29 mouse cellular contexts compared by ENCODE assay signal in genomic region chr11:76050509-76050908, GRCm38 (mm10). TPM values are rescaled to one million over a fixed set of nuclear protein-coding genes. Genes with fewer than 3 reads are reported as not detected.
"Had no signal": no experiment of that assay in that cellular context is flagged by ENCODE, and none has a peak within 500 bp of the region (broad histone marks: within the 10 kb centered on the region; RNA-seq: fewer than 3 reads in every experiment).

No protein-coding gene starts in this region.

- H3K4me1 ChIP-seq: heart, embryonic 15.5 days; kidney, embryonic 15.5 days; liver, embryonic 12.5 days had no signal

- H3K27me3 ChIP-seq: heart, embryonic 13.5 days; heart, embryonic 15.5 days; hindbrain, embryonic 13.5 days; hindbrain, embryonic 15.5 days; kidney, embryonic 15.5 days; limb, embryonic 13.5 days; limb, embryonic 15.5 days; liver, embryonic 12.5 days had no signal

- H3K4me3 ChIP-seq: gastrocnemius, adult 2 months; heart, adult 2 months; heart, embryonic 13.5 days; heart, embryonic 15.5 days; hindbrain, embryonic 13.5 days; hindbrain, embryonic 15.5 days; kidney, embryonic 15.5 days; limb, embryonic 13.5 days; limb, embryonic 15.5 days; liver, embryonic 12.5 days had no signal

- H3K4me2 ChIP-seq: heart, embryonic 11.5 days; heart, embryonic 13.5 days; heart, embryonic 15.5 days; hindbrain, embryonic 13.5 days; hindbrain, embryonic 15.5 days; kidney, embryonic 15.5 days; limb, embryonic 13.5 days; limb, embryonic 15.5 days; liver, embryonic 12.5 days had no signal

- DNase-seq: gastrocnemius, adult 2 months; gastrocnemius, postnatal 10 days; gastrocnemius, postnatal 36 days; heart, adult 11 months; heart, adult 2 months; heart, postnatal 14 days; heart, postnatal 36 days; kidney, adult 11 months; kidney, adult 2 months; kidney, adult 9 months; kidney, postnatal 14 days; kidney, postnatal 36 days; layer of hippocampus, adult 9-11 months; layer of hippocampus, postnatal 36 days; left cerebral cortex, postnatal 4 days had no signal

- H3K9ac ChIP-seq: heart, embryonic 13.5 days; heart, embryonic 15.5 days; hindbrain, embryonic 13.5 days; hindbrain, embryonic 15.5 days; kidney, embryonic 15.5 days; limb, embryonic 13.5 days; limb, embryonic 15.5 days; liver, embryonic 12.5 days had no signal

- H3K9me3 ChIP-seq: heart, embryonic 13.5 days; heart, embryonic 15.5 days; hindbrain, embryonic 13.5 days; hindbrain, embryonic 15.5 days; kidney, embryonic 15.5 days; limb, embryonic 13.5 days; limb, embryonic 15.5 days; liver, embryonic 12.5 days had no signal

- H3K36me3 ChIP-seq: heart, embryonic 15.5 days; hindbrain, embryonic 15.5 days had no signal

- ATAC-seq: hindbrain, postnatal 0 days; intestine, embryonic 16.5 days; liver, embryonic 12.5 days had no signal

- H3K27ac ChIP-seq: gastrocnemius, adult 2 months; heart, embryonic 13.5 days; heart, embryonic 15.5 days; hindbrain, embryonic 13.5 days; hindbrain, embryonic 15.5 days; hindbrain, postnatal 0 days; kidney, embryonic 15.5 days; kidney, postnatal 0 days; limb, embryonic 13.5 days; limb, embryonic 15.5 days; liver, embryonic 12.5 days had no signal

RNA-seq across cellular contexts. Expression of gene 1700016K19Rik, which starts 50.8 kb away (rescaled TPM):
- total RNA-seq: gastrocnemius, adult 2 months; gastrocnemius, postnatal 10 days; gastrocnemius, postnatal 36 days; heart, adult 2 months; heart, postnatal 36 days; hematopoietic stem cell, adult 5-6 weeks had no signal
- polyA plus RNA-seq: heart, embryonic 11.5 days; heart, embryonic 13.5 days; heart, postnatal 0 days; liver, embryonic 12.5 days had no signal
